Mouse (Mus musculus) ovary, adult 18-20 months (tissue): ENCODE measurements around the gene Bms1.

ENCODE experiments used
- DNase-seq: peaks from one replicate; pipeline ENCODE4 v3.0.0; 2022; ENCODE audit warnings: low spot score, mixed read lengths

Gene Bms1

DNA sequence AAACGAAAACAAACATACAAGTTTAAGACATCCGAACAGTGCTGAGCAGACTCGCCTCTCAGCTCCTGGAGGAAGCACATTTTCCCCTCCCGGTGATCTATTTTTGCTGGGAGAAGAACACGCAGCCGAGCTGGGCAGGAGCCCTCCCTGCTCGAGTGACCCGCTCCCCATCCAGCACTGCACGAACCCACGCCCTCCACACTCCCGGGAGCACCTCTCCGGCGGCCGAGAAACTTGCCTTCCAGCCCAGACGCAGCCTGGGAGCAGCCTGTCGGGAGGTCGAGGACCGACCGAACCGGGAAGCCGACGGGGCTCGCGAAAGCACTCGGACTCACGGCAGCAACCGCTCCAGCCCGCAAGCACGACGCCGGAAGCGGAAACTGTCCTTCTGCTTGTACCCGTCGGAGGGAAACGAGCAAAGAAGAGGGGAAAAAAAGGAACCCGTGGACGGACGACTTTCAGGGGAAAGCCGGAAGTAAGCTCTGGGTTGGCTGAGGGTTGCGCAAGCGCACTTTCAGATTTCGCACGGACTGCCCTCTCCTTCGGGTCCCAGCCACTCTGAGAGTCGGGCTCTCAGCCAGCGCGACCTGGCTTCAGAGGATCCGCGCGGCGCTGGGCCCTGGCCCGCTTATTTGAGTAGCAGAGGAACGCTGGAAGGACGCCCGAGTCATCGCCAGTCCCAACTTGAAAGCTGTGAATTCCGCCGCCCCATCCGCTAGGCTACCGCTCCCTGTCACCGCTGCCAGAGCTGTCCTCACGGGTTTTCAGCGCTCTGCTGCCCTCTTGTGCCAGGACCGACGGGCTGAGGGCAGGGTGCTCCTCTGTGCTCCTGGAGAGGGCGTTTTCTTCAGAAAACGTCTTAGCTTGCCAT is at the start of gene Bms1:
Gene Bms1 (minus strand): TSS at position 425 of the 871 bp plus-strand sequence.
- peak; percentile 89 for DNase-seq

DNA sequence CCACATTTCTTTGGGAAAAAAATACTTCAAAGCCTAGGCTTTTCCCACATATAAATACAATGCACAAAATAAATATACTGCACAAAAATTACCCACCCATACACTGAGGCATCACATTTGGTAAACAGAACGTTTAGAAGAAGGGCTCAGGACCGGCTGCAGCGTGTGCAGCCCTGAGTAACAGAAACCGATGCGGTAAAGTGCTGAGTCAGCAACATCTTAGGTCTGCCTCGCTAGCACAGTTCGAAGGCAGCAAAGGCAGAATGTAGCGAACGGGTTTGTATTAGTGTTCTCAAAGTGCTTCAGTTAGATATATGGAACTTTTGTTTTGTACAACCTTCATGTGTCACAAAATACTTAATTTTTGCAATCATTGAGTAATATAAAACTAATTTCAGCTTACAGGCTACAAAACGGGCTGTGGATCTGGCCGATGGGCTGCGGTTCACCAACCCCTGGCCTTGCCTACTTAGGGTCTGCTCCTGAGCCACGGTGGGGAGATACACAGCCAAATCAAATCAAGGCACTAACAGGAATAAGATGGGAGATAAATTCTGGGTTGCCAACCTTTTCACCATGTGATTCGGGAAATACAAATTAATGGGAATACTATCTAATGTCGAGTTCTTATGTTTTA is 42.9 kb upstream of the Bms1 start:
- no peak for DNase-seq

DNA sequence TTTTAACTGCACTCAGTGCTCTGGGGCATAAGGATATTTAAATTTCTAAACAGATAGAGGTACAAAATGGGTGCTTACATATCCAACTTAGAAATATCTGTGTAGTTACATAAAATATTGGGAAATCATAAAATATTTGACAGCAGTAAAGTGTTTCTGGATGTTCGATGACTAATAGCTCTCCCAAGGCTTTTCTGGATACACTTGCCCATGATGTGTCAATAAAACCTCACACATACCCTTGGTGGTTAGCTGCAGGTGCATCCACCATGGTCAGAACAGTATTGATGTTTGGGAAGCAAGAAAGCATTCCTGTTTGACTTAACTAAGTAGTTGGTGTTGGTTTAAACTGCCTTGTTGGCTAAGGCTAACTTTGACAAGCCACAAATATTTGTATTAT is 38.5 kb upstream of the Bms1 start:
- no peak for DNase-seq

DNA sequence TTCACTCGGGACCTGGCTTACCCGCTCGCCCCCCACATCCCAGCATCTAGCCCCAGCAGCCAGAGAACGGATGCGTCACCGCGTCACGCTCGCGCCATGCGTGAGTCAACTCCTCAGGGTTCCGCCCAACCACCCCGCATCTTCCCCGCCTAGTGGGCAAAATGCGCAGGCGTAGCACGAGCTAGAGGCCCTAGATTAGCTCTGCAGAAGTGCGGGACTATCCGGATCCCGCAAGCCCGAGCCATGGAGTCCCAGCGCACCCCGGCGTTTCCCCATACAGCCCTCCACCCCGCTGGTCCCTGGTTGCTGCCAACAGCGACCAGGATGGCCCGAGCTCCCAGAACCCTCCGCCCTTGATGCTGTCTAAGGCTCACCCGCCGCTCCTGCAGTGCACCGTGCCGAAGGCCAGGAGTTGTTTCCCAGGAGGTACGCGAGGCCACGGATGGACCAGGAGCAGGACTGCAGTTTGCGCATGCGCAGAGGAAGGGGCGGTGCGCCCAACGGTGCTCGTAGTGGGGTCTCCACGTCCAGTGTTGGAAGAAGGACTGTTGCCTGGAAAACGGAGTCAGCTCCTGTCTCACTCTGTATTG is 35.9 kb upstream of the Bms1 start, which contains the start of gene Zfp248:
Gene Zfp248 (minus strand): TSS at position 487 of the 590 bp plus-strand sequence.
- peak; percentile 79 for DNase-seq

DNA sequence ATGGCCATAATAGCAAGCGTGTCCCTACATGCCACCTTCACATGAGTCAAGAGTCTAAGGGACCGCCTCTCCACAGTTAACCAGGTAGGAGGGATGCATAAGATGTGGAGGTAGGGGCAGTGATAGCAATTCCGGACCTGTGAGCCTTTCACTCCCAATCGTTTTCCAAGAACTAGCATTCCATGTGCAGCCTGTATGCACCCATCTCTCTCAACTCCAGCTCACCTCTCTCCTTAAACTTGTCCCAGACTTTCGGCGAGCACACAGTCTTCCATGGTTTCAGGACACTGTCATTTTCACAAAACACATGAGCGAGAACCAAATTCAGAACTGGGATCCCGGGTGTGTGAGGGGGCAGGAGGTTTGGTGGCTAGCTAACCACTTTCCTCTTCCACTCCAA is 35.2 kb upstream of the Bms1 start:
- no peak for DNase-seq

DNA sequence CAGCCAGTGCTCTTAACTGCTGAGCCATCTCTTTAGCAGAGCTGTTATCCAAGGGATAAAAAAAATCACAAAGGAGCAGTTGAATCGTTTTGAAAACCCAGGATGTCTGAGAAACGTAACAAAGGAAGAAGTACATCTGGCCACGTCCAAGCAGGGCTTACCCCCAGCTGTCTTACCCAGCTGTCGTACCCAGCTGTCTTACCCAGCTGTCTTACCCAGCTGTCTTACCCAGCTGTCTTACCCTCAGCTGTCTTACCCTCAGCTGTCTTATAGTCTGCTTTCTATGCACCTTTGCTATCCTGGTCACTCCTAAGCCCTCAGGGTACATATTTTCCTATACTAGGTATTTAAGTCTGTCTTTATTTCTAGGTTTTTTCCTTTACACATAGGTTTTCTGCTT is 12.2 kb upstream of the Bms1 start:
- DNase-seq: no peak

DNA sequence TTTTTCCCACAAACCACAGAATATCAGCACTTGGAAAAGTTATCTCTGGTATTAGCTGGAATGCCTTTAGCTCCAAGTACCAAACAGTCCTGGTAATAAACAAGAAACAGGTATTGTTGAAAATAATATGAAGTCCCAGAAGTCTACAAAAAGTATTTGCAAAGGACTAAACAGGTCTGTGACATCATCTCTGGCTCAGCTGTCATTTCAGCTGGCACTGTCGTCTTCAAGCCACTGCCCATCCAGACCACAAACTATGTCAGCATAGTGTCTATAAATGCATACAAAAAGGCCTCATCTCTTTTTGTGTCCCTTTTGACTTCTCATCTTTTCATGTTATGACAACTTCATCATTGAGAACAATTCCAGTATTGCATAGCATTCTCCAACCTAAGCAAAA is 7.4 kb upstream of the Bms1 start:
- no peak for DNase-seq

DNA sequence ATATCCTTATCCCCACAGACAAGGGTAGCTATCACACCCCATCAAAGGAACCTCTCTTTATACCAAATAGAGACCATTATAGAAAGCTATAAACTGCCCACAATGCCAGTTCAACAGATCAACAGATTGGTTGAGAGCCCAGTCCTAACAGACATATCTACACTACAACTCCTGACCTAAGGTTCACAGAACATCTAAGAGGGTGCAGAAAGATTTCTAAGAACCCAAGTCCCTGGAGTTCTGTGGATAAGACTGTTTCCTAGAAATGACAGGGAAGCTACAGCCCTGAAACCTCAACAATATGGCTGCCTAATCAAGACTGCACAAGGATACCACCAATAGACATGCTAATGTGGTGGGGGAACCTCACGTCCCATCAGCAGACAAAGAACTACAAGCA is 8.8 kb downstream of the Bms1 start:
- no peak for DNase-seq

DNA sequence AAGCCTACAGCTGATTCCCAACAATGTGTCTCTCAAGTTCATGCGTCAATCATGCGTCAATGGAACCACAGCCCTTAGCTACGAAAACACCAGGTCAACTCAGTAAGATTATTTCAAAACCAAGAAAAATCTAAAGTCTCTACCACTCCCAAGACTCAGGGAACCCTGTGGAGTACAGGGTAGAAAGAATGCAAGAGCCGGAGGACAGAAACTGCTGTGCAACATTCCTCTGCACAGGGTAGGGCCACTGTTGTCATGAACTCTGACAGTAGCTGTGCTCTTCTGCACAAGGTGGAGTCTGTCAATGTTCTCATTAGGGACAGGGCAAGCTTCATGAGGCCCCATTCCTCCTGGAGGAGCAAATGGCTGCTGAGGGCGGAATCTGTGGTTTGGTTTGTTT is 10.8 kb downstream of the Bms1 start:
- DNase-seq: no peak

DNA sequence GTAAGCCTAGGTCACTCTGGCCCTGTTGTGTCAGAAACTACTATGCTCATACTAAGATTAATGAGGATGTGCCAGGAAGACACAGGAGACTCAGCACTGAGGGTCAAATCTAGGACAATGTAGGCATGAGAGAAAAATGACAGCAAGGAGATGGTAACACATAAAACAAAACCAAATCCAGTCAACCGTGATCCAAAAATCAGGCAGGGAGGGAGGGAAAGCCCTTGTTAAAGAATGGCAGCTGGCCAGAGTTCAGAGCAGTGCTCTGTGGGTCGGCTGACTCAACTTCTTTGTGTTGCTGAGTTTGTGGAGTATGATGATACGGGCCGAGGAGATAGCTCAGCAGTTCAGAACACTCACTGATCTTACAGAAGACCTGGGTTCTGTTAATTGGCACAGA is 12.9 kb downstream of the Bms1 start:
- DNase-seq: no peak

DNA sequence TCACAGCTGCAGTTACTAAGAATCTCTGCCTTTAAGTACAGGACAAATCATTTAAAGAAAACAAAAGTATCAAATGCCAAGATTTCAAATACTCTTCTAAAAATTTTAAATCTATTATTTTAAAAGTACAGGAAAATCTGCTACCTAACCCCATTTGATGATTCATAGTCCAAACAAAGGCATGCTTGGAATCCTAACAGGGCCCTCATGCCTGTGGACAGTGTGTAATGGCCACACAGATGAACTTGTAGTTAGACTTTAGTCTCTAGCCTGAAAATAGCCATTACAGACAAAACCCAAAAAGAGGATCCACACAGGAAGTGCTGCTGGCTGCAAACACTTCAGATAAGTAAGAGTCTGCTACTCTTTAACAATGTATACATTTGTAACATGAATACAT is 28.5 kb downstream of the Bms1 start:
- DNase-seq: no peak

DNA sequence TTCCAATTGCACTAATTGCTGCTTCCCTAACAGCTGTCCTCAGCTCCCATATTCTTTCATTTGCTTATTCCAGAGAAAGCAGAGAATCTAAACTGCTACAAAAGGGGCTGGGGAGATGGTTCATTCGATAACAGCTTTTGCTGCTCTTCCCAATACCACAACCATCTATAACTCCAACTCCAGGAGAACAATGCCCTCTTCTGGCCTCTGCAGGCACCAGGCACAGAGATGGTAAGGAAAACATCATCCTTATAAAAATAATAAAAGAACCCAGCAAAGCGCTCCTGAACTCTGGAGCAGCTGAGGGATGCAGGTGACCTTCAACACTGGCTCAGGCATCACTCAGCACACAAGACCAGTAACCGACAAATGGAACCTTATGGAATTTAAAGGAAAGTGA is 33.3 kb downstream of the Bms1 start:
- DNase-seq: no peak

DNA sequence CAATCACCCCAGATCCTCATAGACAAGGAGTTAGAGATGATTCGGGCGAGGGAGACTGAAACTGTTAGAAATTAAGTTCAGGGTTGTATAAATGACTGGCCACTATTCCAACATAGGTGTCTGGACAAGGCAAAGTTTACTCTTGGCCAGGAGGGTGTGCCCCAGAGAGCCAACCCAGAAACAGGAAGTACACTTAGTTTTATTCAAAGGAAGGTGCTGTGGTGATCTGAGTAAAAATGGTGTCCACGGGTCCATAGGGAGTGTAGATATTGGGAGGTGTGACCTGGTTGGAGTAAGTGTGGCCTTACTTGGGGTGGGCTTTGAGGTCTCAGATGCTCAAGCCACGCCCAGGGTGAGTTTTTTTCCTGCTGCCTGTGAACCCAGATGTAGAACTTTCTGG is 38.0 kb downstream of the Bms1 start:
- no peak for DNase-seq

DNA sequence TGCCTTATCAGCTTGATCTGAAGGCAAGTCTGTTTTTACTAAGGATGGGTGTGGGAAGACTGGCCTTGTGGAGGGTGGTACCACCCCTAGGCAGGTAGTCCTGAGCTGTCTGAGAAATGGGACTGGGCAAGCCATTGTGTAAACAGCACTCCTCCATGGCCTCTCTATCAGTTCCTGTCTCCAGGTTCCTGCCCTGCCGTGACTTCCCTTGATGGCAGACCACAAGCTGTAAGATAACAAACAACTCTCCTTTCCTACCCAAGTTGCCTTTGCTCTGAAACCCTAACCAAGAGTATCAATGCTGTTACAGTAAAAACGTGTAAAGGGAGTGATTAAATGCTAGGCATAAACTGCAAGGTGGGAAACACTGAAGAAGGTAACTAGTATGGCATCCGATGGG is 38.6 kb downstream of the Bms1 start:
- no peak for DNase-seq

DNA sequence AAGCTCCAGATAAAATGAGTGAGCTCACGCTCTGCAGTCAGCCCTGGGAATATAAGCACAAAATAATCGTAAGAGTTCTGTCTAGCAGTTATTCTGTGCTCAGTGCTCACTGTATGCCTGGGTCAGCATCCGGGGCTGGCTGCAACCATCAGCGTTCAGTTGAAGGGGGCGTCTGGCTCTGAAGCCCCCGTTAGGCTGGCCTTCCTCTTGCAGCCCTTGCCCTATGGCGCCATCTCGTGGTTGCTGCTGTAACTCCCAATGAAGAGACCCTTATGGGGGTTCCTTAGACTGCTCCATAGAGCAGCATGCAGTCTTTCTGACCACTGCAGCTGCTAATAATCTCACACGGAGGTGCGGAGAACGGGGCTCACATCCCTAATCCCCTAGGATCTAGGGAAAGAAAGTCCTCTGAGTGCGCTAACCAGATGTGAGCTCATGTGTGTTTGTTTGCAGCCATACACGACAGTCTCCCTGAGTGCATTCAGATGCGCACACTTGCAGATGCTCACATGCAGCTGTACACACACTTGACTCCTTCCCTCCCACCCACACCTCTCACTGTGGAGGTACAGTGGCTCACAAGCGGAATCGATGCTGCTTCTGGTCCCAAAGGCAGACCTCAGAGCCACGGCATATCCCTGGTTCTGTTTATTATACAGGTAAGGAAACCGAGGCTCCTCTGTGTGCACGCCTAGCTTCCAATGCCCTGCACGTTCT is 39.7 kb downstream of the Bms1 start:
- no peak for DNase-seq

DNA sequence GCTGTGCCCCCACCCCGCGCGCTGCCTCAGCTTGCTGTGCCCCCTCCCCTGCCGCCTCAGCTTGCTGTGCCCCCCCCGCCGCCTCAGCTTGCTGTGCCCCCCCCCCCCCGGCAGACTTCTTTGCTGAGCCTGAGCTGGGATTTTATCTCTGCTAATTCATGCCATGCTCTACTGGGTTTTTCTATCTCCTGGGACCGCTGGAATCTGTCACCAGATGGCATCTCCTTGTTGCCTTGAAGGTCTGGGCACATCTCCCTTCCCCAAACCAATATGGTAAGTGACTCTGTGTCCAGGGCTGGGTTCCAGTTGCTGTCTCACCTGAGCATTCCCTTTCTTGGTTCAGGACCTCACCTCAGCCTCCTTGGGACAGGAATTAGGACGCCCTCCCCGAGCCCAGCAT is 41.7 kb downstream of the Bms1 start:
- DNase-seq: no peak

DNA sequence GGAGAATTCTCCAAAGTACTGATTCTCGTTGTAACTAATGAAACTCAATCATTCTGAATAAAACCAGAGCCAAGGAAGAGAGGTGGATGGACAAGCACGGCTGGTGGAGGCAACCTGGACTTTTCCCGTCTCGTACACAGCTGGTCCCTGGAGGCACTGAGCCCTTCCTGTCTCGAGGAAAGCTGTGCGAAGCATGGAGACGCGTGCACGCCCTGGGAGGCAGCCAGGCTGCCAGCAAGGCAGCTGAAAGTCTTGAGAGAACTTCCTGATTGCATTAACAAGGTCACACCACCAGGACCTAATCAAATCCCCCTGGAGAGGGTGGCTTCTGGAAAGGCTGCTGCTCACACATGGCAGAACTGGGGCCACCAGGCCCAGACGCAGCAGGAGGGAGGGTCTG is 43.3 kb downstream of the Bms1 start:
- DNase-seq: no peak

DNA sequence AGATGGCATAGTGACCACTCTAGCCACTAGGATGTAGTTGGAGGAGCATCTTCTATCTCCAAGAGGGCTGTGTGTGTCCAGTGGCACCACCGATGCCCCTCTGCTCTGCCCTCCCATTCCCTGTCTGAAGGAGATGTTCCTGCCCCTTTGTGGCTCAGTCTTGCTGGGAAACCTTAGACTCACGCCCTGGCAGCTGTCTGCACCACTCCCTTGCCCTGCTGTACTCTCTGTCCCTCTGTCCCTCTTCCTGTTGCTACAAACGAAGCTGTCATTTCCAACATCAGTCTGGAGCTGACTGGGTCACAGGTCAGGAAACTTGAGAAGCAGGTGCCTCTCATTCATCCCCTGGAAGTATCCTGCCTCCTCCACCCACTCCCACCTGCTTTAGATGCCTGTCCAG is 43.8 kb downstream of the Bms1 start:
- DNase-seq: no peak

DNA sequence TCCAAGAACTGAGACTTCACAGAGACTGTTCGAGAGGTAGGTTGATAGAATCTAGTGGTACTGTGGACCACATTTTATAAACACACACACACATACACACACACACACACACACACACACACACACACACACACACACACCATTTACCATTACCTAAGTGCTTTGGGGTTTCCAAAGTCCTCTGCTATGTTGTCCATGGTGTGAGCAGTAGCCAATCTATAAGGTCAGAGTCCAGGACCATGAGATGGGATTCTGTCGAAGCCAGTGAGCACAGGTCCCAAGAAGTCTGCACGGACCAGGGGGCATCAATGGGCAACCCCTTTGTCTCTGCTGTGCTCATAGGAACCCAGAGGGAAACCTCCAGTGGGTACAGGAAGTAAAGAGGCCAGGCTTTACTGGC is 44.2 kb downstream of the Bms1 start:
- DNase-seq: no peak

DNA sequence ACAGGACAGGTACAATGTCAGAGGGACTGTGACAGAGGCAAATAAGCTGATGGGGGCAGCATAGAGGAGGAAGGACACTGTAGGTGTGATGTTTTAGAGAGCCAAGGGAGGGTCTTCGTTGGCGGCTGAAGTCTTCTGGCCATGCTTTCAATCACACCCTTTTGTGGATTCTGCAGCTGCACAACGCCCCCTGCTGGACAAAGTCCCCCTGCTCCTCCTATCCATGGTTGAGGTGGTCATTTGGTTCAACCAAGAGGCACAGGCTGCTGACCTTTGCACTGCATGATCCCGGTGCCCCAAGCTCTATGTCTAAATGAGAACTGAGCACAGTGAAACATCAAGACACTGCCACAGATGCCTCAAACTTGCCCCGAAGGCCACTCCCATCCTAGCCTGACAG is 46.0 kb downstream of the Bms1 start:
- no peak for DNase-seq

DNA sequence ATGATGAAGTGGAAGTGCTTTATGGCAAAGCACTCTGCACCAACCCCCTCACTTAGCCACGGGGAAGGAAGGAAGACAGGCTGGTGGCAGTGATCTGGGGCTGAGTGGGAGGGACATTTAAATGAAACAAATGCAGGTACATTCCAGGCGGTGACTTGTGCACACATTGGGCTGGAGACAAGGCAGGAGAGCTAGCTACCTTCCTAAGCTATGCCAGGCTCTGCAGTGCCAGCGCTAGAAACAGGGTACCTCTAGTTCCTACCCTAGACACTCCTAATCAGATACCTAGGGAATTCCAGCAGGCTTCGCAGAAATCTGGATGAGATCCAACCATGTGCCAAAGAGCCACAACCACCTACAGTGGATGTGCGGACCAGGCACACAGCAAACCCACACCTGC is 46.5 kb downstream of the Bms1 start:
- no peak for DNase-seq

DNA sequence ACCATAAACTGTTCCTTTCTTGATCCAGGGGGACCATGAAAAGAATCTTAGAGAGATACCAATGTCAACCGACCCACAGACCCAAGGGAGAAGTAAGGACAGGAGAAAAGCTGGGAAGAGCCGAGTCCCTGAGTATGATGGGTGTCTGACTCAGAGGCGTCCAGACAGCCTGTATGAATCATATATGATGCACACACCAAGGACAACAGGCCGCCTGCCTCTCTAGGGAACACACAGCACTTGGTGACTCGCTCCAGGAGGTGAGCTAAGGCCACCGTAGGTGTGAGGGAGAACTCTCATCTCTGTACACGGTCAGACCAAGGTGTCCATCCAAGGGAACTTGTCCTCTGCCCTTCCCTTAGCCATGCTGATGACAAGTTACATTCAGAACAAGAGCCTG is 51.8 kb downstream of the Bms1 start:
- no peak for DNase-seq

DNA sequence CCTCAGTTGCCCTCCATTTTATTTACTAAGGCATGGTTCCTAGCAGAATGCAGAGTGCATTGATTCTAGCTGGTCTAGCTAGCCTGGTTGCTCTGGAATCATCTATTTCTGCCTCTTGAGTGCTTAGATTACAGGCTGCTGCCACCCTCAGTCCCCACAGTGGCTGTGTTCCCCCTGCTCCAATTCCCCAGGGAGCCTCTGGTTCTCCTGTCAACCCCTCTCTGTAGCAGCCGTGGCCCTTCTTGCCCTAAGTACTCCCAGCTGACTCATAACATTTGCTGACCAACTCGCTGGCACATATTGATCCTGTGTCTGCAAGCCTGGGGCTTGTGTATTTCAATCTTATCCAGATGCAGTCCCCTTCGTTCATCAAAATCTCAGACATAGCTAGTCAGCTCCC is 53.1 kb downstream of the Bms1 start:
- no peak for DNase-seq
